Mouse (Mus musculus) retina, adult 2 months (tissue): ENCODE data around the gene Ltb4r1.

Experiments
- DNase-seq: peaks from one replicate; pipeline ENCODE4 v3.0.0-alpha.2; 2012; ENCODE audit warnings: low read depth, low spot score

Gene Ltb4r1

GRCm38 (mm10) chr14:55783958-55784235, 18.1 kb downstream of the Ltb4r1 start, which contains the start of gene Adcy4:
Gene Adcy4 (minus strand): TSS chr14:55784095.
- DNase-seq: no peak

DNA sequence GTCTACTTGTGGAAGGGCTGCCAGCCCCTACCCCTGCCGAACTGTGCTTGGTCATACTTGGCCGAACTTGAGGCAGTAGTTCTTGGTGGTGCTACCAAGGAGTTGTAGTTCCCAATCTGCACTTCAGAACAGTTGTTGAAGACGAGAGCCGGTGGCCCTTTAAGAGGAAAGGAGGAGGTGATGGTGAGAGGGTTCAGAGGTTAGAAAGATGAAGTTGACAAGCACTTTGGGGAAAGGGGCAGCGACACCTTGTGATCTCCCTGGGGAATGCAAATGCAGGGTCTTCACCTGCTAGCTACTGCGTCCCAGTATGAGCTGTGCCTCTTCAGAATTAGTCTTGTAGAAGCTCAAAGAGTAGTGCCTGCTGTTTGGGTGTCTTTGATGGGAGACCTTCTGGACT, 19.4 kb downstream of the Ltb4r1 start:
- no peak for DNase-seq

DNA sequence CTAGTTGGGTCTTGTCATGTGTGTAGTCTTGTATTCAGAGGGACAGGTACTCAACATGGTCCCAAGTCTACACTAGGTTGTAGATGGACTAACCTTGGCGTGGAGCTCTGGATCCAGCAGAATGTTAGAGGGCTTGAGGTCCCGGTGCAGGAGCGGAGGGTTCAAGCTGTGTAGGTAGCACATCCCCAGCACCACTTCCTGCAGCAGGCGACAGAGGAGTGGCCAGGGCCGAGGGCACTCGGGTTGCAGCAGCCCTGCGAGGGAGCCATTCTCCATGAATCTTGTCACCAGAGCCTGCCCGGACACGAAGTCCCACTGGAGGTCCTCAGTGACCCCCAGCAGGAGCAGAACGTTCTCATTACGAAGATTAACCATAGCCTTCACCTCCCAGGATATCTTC, 22.0 kb downstream of the Ltb4r1 start:
- no peak for DNase-seq

DNA sequence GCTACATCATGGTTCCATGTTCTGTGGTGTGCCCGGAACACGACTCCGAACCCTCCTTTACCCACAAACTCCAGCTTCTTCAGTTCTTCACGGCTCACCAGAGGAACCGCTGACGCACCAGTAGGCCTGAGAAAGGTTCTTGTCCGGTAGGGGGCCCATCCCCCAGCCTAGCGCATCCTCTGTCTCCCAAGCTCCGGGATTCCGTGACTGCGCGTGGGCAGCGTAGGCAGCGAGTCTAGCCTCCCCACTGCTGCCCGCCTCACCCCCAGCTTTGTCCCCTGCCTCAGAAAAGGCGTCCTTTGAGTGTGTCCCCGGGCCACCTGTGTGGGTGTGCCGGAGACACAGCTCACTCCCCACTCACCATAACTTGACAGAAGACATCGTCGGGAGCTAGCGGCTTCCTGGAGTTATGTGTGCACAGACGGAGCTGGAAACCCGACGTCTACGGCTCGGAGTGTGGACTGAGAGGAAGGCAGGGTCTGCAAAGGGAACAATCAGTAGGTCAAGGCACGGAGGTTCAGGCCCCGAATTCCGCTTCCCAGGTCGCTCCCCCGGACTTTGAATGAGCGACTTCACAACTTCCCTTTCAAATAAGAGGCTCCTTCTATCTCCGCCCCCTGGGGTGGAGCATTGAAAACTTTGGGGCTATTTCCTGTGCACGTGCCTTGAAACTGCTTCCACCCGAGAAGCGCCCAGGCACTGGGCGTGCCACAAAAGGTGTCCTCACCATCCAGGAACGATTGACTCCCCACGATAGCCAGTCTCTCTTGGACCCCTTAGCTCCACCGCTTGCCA, 22.7 kb downstream of the Ltb4r1 start, which contains the start of gene Ripk3:
TSS of gene Ripk3 (minus strand) at position 610 of the 795 bp plus-strand sequence.
- DNase-seq: no peak

GRCm38 (mm10) chr14:55793461-55793860, 27.7 kb downstream of the Ltb4r1 start:
- DNase-seq: no peak

- DNase-seq: no peak
These were observed 28.2 kb downstream of the Ltb4r1 start for GRCm38 (mm10) chr14:55793946-55794345.

- DNase-seq: no peak
These were observed 29.8 kb downstream of the Ltb4r1 start for GRCm38 (mm10) chr14:55795380-55796163.

- peak; percentile 90 for DNase-seq
These were observed 49.1 kb downstream of the Ltb4r1 start for GRCm38 (mm10) chr14:55814885-55815284.

DNA sequence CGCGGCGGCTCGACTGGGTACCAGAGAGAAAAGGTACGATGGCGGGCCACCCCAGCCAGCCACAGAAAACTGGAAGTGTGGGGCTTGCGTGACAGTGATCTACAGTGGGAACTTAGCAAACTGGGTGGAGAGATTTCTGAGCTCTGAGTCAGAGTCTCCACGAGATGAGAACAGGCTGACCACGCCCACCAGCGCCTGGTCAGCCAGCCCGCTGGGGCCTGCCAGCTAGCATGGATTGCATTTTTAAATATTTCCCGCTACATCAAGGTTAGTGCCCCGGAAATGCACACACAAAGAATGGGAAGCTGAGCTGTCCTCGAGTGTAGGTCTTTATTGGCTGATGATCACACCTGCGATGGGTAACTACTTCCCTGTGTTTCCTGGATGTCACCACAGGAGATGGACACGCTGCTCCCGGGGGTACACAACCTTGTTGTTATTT, 49.6 kb downstream of the Ltb4r1 start:
- no peak for DNase-seq
